Mouse (Mus musculus): ENCODE results near the gene Mfsd4a. TPM values are rescaled to one million over a fixed set of nuclear protein-coding genes. Genes with fewer than 3 reads are reported as not detected.

Gene Mfsd4a
- total RNA-seq, 1 experiment from 2014 or later, result 0.79 TPM

DNA sequence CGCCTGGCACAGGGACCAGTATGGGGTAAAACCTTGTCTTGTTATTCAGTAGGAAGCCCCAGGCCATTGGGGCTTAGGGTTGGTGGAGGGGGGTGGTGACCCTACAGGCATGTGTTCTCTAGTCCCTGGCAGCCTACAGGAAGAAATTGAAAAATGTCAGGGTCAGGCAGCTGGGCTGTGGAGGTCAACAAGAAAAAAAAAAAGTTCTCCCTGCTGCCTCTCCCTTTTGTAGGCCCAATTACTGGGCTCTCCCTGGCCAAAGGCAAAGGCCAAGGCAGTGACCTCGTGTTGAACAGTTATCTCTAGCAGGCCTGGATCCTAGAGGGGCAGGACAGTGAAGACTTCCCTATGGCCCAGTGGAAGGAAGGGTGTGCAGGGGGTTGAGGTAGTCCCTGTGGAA, 87.4 kb downstream of the Mfsd4a start:
- no peak for ATAC-seq (replicated peaks in 1 of 2; ENCODE audit: insufficient read depth in 1 of 2, low FRiP score in 2 of 2, low TSS enrichment in 1 of 2, low read depth in 1 of 2, poor library complexity in 2 of 2, severe bottlenecking in 2 of 2)

DNA sequence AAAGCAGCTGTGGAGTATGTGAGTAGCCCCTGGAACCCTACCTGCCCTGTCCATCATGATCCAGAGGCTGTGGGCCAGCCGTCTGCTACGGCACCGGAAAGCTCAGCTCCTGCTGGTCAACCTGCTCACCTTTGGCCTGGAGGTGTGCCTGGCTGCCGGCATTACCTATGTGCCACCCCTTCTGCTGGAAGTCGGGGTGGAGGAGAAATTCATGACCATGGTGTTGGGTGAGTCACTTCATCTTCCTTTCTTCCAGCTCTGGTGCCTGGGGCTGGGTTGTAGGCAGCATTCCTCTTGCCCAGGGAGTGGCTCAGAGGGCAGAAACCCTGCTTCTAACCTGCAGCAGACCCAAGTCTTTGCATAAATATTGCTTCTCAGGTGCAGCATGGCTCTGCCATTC, 91.0 kb downstream of the Mfsd4a start:
- ATAC-seq (replicated peaks in 1 of 2; ENCODE audit: insufficient read depth in 1 of 2, low FRiP score in 2 of 2, low TSS enrichment in 1 of 2, low read depth in 1 of 2, poor library complexity in 2 of 2, severe bottlenecking in 2 of 2), result no peak

DNA sequence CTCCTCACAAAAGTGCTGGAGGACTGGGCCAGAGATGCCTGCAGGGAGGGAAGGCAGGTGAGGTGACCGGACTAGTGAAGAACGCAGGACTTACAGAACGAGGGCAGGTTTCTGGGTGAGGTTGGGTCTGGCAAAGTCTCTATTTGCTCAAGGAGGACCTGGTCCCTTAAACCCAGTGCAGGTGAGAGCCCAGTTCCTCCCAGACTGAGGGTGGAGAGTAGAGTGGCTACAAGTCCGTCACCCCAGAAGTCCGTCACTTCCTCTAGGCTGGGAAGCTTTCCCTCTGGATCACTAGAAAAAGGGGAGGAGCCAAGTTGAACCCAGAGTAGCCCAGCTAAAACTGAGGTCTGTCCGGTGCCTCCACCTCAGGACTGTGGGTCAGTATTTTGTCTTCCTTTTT, 93.9 kb downstream of the Mfsd4a start:
- no peak for ATAC-seq (replicated peaks in 1 of 2; ENCODE audit: insufficient read depth in 1 of 2, low FRiP score in 2 of 2, low TSS enrichment in 1 of 2, low read depth in 1 of 2, poor library complexity in 2 of 2, severe bottlenecking in 2 of 2)

Other genes with a start within 250 kb of the Mfsd4a start
- 11.2 and 14.2 TPM in 2 replicates for gene Slc41a1, start 240.6 kb downstream of the Mfsd4a start, total RNA-seq (2017)
- gene Rab29, start 200.8 kb downstream of the Mfsd4a start, total RNA-seq (2017), result 16.1 and 28.8 TPM in 2 replicates
- 255 and 303 TPM in 2 replicates for gene Nucks1, start 157.5 kb downstream of the Mfsd4a start, total RNA-seq (2017)
- gene Slc45a3, start 105.1 kb downstream of the Mfsd4a start, total RNA-seq (2017), result 0.35 and 0.88 TPM in 2 replicates
- 118 and 147 TPM in 2 replicates for gene Elk4, start 60.5 kb downstream of the Mfsd4a start, total RNA-seq (2017)
- gene Cdk18, start 71.6 kb upstream of the Mfsd4a start, total RNA-seq (2017), result 4.5 and 6.4 TPM in 2 replicates
- not detected in 2 replicates for gene Lemd1, start 123.4 kb upstream of the Mfsd4a start, total RNA-seq (2017)
- gene AC124108.1, start 123.4 kb upstream of the Mfsd4a start, total RNA-seq (2017), result not detected in 2 replicates
- not detected in 2 replicates for gene Gm10188, start 161.7 kb upstream of the Mfsd4a start, total RNA-seq (2017)
- gene Klhdc8a, start 230.6 kb upstream of the Mfsd4a start, total RNA-seq (2017), result not detected in 2 replicates
- 7.3 and 11.1 TPM in 2 replicates for gene Nuak2, start 248.1 kb upstream of the Mfsd4a start, total RNA-seq (2017)

All from hematopoietic stem cell, adult 5-6 weeks (primary cell).